Mouse (Mus musculus) CD4-positive, CD25-positive, alpha-beta regulatory T cell (primary cell): ENCODE data around the gene Pxk. TPM values are rescaled to one million over a fixed set of nuclear protein-coding genes. Genes with fewer than 3 reads are reported as not detected.

Source experiments
- polyA plus RNA-seq: library from polyadenylated mRNA; unstranded; fragments of 100-300 nt; shearing (Covaris generic); gene quantifications from one replicate; pipeline ENCODE4 v1.2.1, GENCODE M21; 2017

The Pxk gene
- 68.0 TPM for polyA plus RNA-seq

GRCm38 (mm10) chr14:8097978-8098686, at the start of gene Pxk:
Gene Pxk (plus strand): TSS chr14:8098211.

GRCm38 (mm10) chr14:8080165-8080679, 17.8 kb upstream of the Pxk start, which contains the start of gene Rpp14:
Gene Rpp14 (plus strand): TSS chr14:8080367.

GRCm38 (mm10) chr14:8172507-8173410, 74.7 kb downstream of the Pxk start, which contains the start of gene Pdhb:
Gene Pdhb (minus strand): TSS chr14:8173025.

GRCm38 (mm10) chr14:8213803-8214224, 115.8 kb downstream of the Pxk start, which contains the start of gene Kctd6:
Gene Kctd6 (plus strand): TSS chr14:8214140.

Other genes with a start within 250 kb of the Pxk start
- not detected for gene Gm45521, start 140.9 kb upstream of the Pxk start, polyA plus RNA-seq
- 0.25 TPM for gene Dnase1l3, start 103.6 kb upstream of the Pxk start, polyA plus RNA-seq
- gene Abhd6, start 95.3 kb upstream of the Pxk start, polyA plus RNA-seq, result 21.7 TPM
- gene Rpp14, start 17.8 kb upstream of the Pxk start, polyA plus RNA-seq, result 46.0 TPM
- 181 TPM for gene Pdhb, start 74.8 kb downstream of the Pxk start, polyA plus RNA-seq
- 14.9 TPM for gene Kctd6, start 115.9 kb downstream of the Pxk start, polyA plus RNA-seq
- gene Acox2, start 161.1 kb downstream of the Pxk start, polyA plus RNA-seq, result not detected
- not detected for gene Fam107a, start 219.8 kb downstream of the Pxk start, polyA plus RNA-seq